Mouse (Mus musculus) liver, adult 2 months (tissue): ENCODE results near the gene Eral1. TPM values are rescaled to one million over a fixed set of nuclear protein-coding genes. Genes with fewer than 3 reads are reported as not detected.

ENCODE experiments used
- DNase-seq: peaks from one replicate; pipeline ENCODE4 v3.0.0-alpha.2; 2011; ENCODE audit warnings: low read depth, low spot score; ENCODE audit errors: extremely low read depth
- H3K27ac ChIP-seq: fragments of 200-500 bp; replicated peaks from 2 replicates; pipeline ENCODE4 v1.5.1; 2012; ENCODE audit warnings: low read depth, mild to moderate bottlenecking, control low read depth, inconsistent platforms, low read length; ENCODE audit not compliant: insufficient read depth
- H3K27me3 ChIP-seq: fragments of 200-500 bp; 2 replicates; pipeline ENCODE4 v1.6.1; 2012; ENCODE audit warnings: mild to moderate bottlenecking, moderate library complexity, low read length, inconsistent platforms; ENCODE audit not compliant: control insufficient read depth, insufficient read depth
- H3K36me3 ChIP-seq: fragments of 200-500 bp; 2 replicates; pipeline ENCODE4 v1.6.1; 2012; ENCODE audit warnings: low read length, inconsistent platforms; ENCODE audit not compliant: control insufficient read depth, insufficient read depth
- H3K4me1 ChIP-seq: fragments of 200-500 bp; 2 replicates; pipeline ENCODE4 v1.6.1; 2011; ENCODE audit warnings: low read length; ENCODE audit not compliant: control insufficient read depth, insufficient read depth
- H3K4me3 ChIP-seq: fragments of 200-500 bp; 2 replicates; pipeline ENCODE4 v1.5.1; 2011; ENCODE audit warnings: low read depth, mild to moderate bottlenecking, control low read depth, low read length, moderate library complexity; ENCODE audit not compliant: insufficient read depth
- H3K79me2 ChIP-seq: fragments of 200-500 bp; 2 replicates; pipeline ENCODE4 v1.6.1; 2012; ENCODE audit warnings: inconsistent platforms, mild to moderate bottlenecking, low read length, moderate library complexity; ENCODE audit not compliant: control insufficient read depth, insufficient read depth
- H3K9ac ChIP-seq: fragments of 200-500 bp; 2 replicates; pipeline ENCODE4 v1.6.1; 2012; ENCODE audit warnings: low read depth, mild to moderate bottlenecking, control low read depth, inconsistent platforms, low read length
- CTCF ChIP-seq: fragments of 200-500 bp; IDR thresholded peaks from 2 replicates; pipeline ENCODE4 v1.5.1; 2011; ENCODE audit warnings: low read depth, low read length, control low read depth
- POLR2A ChIP-seq: fragments of 200-500 bp; IDR thresholded peaks from 2 replicates; pipeline ENCODE4 v1.6.1; 2011; ENCODE audit warnings: low read length, control low read depth; ENCODE audit not compliant: insufficient read depth; ENCODE audit errors: extremely low read depth
- WGBS: fragments of 180-500 bp; shearing (Covaris S2); methylation state at CpG from one replicate; pipeline ENCODE4 v1.1.7; 2018; 5-methylcytosine and 5-hydroxymethylcytosine counted together
- polyA plus RNA-seq: library from polyadenylated mRNA; depleted of rRNA; stranded (reverse); fragments of >200 nt; gene quantifications from 2 replicates; pipeline ENCODE4 v1.2.3, GENCODE M21; 2012
- total RNA-seq: library from RNA; depleted of rRNA; stranded (reverse); fragments of >200 nt; gene quantifications from 2 replicates; pipeline ENCODE4 v1.2.3, GENCODE M21; 2014

The Eral1 gene
- total and polyA plus RNA-seq, 2 experiments: 16.4 to 27.2 TPM

DNA sequence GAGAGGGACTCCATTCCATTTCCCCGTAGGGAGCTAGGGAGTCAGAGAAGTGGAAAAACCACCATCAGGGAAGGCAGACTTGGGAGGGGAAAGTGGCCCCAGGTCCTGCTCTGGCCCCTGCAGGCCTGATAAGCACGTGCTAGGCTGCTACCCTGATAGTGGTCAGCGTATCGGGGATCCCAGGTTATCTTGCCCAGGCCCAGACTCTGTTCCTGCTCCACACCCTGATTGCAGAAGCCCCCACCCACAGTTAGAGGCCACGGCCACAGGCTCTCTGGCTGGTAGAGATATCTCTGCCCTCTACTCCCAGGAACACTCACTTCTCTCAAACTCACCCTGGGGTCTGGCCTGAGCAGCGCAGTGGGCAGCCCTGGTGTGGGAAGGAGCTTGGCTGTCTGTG is 10.5 kb downstream of the Eral1 start:
- WGBS: 94% methylated on average over 6 of the region's 6 CpGs
- peaks cover 13% of the 10 kb centered on the region; the same call in 1 of the 2 replicates for H3K36me3 ChIP-seq
- TF ChIP-seq CTCF (no peak), POLR2A (no peak)
- DNase-seq: no peak
- H3K79me2 ChIP-seq: no peaks in the 10 kb centered on the region
- H3K4me3 ChIP-seq: no peak overlapping the region
- no peaks in the 10 kb centered on the region for H3K27me3 ChIP-seq
- no peak overlapping the region for H3K27ac ChIP-seq
- H3K9ac ChIP-seq: no peak overlapping the region
- H3K4me1 ChIP-seq: no peaks in the 10 kb centered on the region

DNA sequence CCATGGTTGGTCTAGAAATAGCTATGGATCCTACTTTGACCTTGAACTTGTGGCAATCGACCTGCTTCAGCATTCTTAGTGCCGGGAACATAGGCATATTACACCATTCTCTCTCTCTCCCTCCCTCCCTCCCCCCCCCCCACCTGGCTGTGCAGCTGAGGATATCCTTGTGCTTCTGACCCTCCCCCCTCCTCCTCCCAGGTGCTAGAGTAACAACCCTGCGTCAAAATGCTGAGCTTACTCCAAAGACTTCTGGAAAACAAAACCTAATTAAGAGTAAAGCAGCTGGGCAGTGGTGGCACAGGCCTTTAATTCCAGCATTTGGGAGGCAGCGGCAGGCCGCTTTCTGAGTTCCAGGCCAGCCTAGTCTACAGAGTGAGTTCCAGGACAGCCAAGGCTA is 11.1 kb downstream of the Eral1 start:
- Histone ChIP-seq H3K4me1 (no peaks in the 10 kb centered on the region), H3K27me3 (no peaks in the 10 kb centered on the region), H3K4me3 (no peak overlapping the region), H3K9ac (no peak overlapping the region), H3K27ac (no peak overlapping the region), H3K36me3 (peaks cover 8% of the 10 kb centered on the region; the same call in 1 of the 2 replicates), H3K79me2 (no peaks in the 10 kb centered on the region)
- 73% methylated on average over 5 of the region's 5 CpGs for WGBS
- TF ChIP-seq POLR2A: no peak
- TF ChIP-seq CTCF: no peak
- DNase-seq: no peak

GRCm38 (mm10) chr11:78067566-78067965 is 12.6 kb downstream of the Eral1 start:
- Histone ChIP-seq H3K9ac (no peak overlapping the region), H3K4me1 (no peaks in the 10 kb centered on the region), H3K79me2 (no peaks in the 10 kb centered on the region), H3K27me3 (no peaks in the 10 kb centered on the region), H3K27ac (no peak overlapping the region), H3K4me3 (no peak overlapping the region), H3K36me3 (no peaks in the 10 kb centered on the region)
- DNase-seq: no peak
- TF ChIP-seq POLR2A (no peak), CTCF (no peak)
- 83% methylated on average over 5 of the region's 5 CpGs for WGBS

GRCm38 (mm10) chr11:78066641-78067040 is 13.5 kb downstream of the Eral1 start:
- 93% methylated on average over 2 of the region's 2 CpGs for WGBS
- DNase-seq: no peak

GRCm38 (mm10) chr11:78065906-78066305 is 14.3 kb downstream of the Eral1 start:
- no peak for TF ChIP-seq CTCF
- no peak for TF ChIP-seq POLR2A
- Histone ChIP-seq H3K27me3 (no peaks in the 10 kb centered on the region), H3K4me3 (no peak overlapping the region), H3K36me3 (no peaks in the 10 kb centered on the region), H3K9ac (no peak overlapping the region), H3K79me2 (no peaks in the 10 kb centered on the region), H3K4me1 (no peaks in the 10 kb centered on the region), H3K27ac (no peak overlapping the region)
- DNase-seq: no peak
- 64% methylated on average over 2 of the region's 2 CpGs for WGBS

More at GRCm38 (mm10) chr11:78066641-78067040, 13.5 kb downstream of the Eral1 start:
- Histone ChIP-seq H3K9ac (no peak overlapping the region), H3K36me3 (no peaks in the 10 kb centered on the region), H3K4me1 (no peaks in the 10 kb centered on the region), H3K27ac (no peak overlapping the region), H3K79me2 (no peaks in the 10 kb centered on the region), H3K4me3 (no peak overlapping the region), H3K27me3 (no peaks in the 10 kb centered on the region)
- TF ChIP-seq CTCF (no peak), POLR2A (no peak)

DNA sequence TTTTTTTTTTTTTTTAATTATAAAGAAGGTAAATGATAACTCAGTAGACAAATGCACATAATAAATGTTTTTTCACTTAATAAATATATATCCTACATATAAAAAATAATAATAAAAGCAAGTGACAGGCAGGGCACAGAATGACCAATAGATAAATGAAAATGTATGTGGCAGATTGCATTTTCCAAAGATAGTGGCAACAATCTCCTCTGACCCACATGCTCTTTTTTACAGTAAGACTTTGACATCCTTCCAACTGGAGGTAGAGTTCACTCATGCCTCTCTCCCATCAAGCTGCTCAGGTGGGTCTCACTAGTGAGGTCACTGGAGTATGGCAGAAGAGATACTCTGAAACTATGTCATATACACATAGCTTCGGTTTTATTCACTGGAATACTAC is 17.6 kb downstream of the Eral1 start:
- Histone ChIP-seq H3K4me3 (no peak overlapping the region), H3K4me1 (no peaks in the 10 kb centered on the region), H3K27ac (no peak overlapping the region), H3K27me3 (no peaks in the 10 kb centered on the region), H3K36me3 (peaks cover 5% of the 10 kb centered on the region), H3K9ac (no peak overlapping the region), H3K79me2 (no peaks in the 10 kb centered on the region)
- DNase-seq: no peak
- 79% methylated on average over 1 of the region's 1 CpGs for WGBS
- TF ChIP-seq CTCF (no peak), POLR2A (no peak)
